Mouse (Mus musculus) retina, postnatal 1 day (tissue): ENCODE data around the gene Ctxn1.
A peak's percentile ranks its signal among the peaks of the same experiment; 100 is the strongest.

Experiments
- DNase-seq: peaks from one replicate; pipeline ENCODE4 v3.0.0-alpha.2; 2012

The Ctxn1 gene

GRCm38 (mm10) chr8:4212809-4213209 is 46.3 kb downstream of the Ctxn1 start:
- DNase-seq, result no peak

GRCm38 (mm10) chr8:4211097-4211496 is 48.0 kb downstream of the Ctxn1 start:
- DNase-seq, result peak; percentile 31
